Mouse (Mus musculus): ENCODE results near the gene Slc28a3.

GRCm38 (mm10) chr13:58534861-58535260, 75.8 kb downstream of the Slc28a3 start:
- no peak for TF ChIP-seq CTCF (IDR thresholded peaks at IDR 0.05; ENCODE audit: low read depth)
- TF ChIP-seq EP300 (IDR thresholded peaks at IDR 0.05; ENCODE audit: low read depth): no peak
